Mouse (Mus musculus) kidney, embryonic 16.5 days (tissue): ENCODE measurements at regions not wholly inside any gene's neighbourhood (a gene's known extent, or its start where the extent isn't known, plus 50 kb on each side); places are given as distances from the start of the nearest gene placed in this dataset.

Experiments
- ATAC-seq: fragments of 200-750 bp; cut with Nextera tagmentation; 2 replicates; pipeline ENCODE4 v1.8.0; 2017; ENCODE audit warnings: moderate TSS enrichment; ENCODE audit not compliant: low FRiP score, low TSS enrichment
- H3K27ac ChIP-seq: fragments of 300-500 bp; sonication (generic); 2 replicates; pipeline ENCODE4 v1.5.1; 2014; ENCODE audit warnings: low read length
- H3K27me3 ChIP-seq: fragments of 300-500 bp; sonication (generic); 2 replicates; pipeline ENCODE4 v1.6.1; 2014; ENCODE audit warnings: low read length, control low read depth, mixed read lengths; ENCODE audit not compliant: insufficient read depth
- H3K36me3 ChIP-seq: fragments of 300-500 bp; sonication (generic); 2 replicates; pipeline ENCODE4 v1.6.1; 2014; ENCODE audit warnings: low read length, control low read depth, mixed read lengths; ENCODE audit not compliant: insufficient read depth
- H3K4me1 ChIP-seq: fragments of 300-500 bp; sonication (generic); 2 replicates; pipeline ENCODE4 v1.6.1; 2014; ENCODE audit warnings: low read length, control low read depth, mixed read lengths; ENCODE audit not compliant: insufficient read depth
- H3K4me2 ChIP-seq: fragments of 300-500 bp; sonication (generic); replicated peaks from 2 replicates; pipeline ENCODE4 v1.6.1; 2014; ENCODE audit warnings: low read depth, low read length
- H3K4me3 ChIP-seq: fragments of 300-500 bp; sonication (generic); 2 replicates; pipeline ENCODE4 v1.5.1; 2014; ENCODE audit warnings: mild to moderate bottlenecking, low read length
- H3K9ac ChIP-seq: fragments of 300-500 bp; sonication (generic); replicated peaks from 2 replicates; pipeline ENCODE4 v1.6.1; 2014; ENCODE audit warnings: low read length
- H3K9me3 ChIP-seq: fragments of 300-500 bp; sonication (generic); 2 replicates; pipeline ENCODE4 v1.6.1; 2016; ENCODE audit warnings: low read length, control low read depth
- WGBS: fragments of 180-500 bp; shearing (Covaris S2); extraction: QIAGEN DNeasy Blood & Tissue Kit; methylation state at CpG from one replicate; pipeline ENCODE4 v1.1.7; 2014; 5-methylcytosine and 5-hydroxymethylcytosine counted together

- Histone ChIP-seq H3K4me2 (no peak overlapping the region), H3K27ac (no peak overlapping the region), H3K9me3 (no peaks in the 10 kb centered on the region), H3K27me3 (no peaks in the 10 kb centered on the region), H3K9ac (no peak overlapping the region), H3K4me3 (no peak overlapping the region), H3K4me1 (no peaks in the 10 kb centered on the region), H3K36me3 (no peaks in the 10 kb centered on the region)
- ATAC-seq, result no peak
- WGBS, result 80% methylated on average over 3 of the region's 3 CpGs
Measured at GRCm38 (mm10) chr3:52579917-52580316, 311.8 kb downstream of the Foxo1 start.

GRCm38 (mm10) chr3:52579096-52579495 lies 311.0 kb downstream of the Foxo1 start:
- 94% methylated on average over 3 of the region's 3 CpGs for WGBS
- no peaks in the 10 kb centered on the region for H3K36me3 ChIP-seq
- no peaks in the 10 kb centered on the region; the same call in 1 of the 2 replicates for H3K27me3 ChIP-seq
- no peak overlapping the region for H3K27ac ChIP-seq
- no peaks in the 10 kb centered on the region for H3K4me1 ChIP-seq
- no peaks in the 10 kb centered on the region for H3K9me3 ChIP-seq
- ATAC-seq, result no peak
- H3K4me2 ChIP-seq, result no peak overlapping the region
- H3K4me3 ChIP-seq, result no peak overlapping the region
- H3K9ac ChIP-seq, result no peak overlapping the region

DNA sequence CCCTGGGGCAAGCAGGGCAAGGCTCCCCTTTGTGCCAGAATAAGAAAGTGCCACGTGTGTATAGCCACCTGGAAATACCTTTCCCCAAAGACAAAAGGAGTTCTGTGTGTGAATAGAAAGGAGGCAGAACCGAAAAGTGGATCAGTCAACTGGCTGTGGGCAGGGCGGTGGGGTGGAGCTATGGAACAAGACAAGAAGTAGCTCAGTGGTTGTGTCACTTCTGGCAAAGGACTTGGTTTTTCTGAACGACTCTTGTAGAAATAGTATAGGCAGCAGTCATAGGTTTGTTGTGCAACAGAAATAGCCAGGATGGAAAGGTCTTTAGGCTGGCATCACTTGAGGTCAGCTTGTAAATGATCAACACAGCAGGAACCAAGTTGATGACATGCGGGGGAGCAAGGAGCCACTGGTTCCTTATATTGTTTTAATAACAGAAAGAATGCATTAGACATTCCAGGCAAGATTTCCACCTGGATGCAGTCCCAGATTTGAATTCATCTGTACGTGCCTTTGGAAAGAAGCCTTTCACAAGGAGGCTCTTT lies 308.6 kb downstream of the Foxo1 start:
- Histone ChIP-seq H3K9ac (no peak overlapping the region), H3K27ac (no peak overlapping the region), H3K4me1 (no peaks in the 10 kb centered on the region), H3K4me2 (no peak overlapping the region), H3K9me3 (no peaks in the 10 kb centered on the region), H3K27me3 (no peaks in the 10 kb centered on the region; the same call in 1 of the 2 replicates), H3K36me3 (no peaks in the 10 kb centered on the region), H3K4me3 (no peak overlapping the region)
- ATAC-seq, result no peak
- 64% methylated on average over 6 of the region's 6 CpGs for WGBS

DNA sequence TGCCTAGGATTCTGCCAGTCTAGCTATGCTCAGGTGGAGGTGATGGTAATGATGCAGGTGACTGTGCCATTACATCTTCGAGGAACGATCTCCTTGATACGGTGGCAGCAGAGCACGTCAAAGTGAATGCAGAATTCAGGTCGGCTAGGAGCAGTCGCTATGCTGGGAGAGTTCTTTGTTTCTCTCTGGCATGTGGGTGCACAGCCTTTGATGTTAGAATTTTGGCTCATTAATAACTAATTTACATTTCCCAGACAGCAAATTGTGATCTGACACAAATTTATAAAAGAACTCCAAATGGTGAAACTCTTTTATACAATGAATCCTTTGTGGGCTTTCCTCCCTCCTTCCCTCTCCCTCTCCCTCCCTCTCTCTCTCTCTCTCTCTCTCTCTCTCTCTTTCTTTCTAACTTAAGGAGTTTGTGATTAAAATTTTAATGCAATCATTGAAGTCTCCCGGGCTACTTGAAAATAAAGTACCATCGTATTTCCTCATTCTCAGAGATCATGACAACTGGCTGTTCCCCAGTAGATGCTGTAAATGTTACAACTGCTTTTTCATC lies 307.2 kb downstream of the Foxo1 start:
- Histone ChIP-seq H3K9me3 (no peaks in the 10 kb centered on the region), H3K36me3 (no peaks in the 10 kb centered on the region), H3K27me3 (no peaks in the 10 kb centered on the region; the same call in 1 of the 2 replicates), H3K4me2 (no peak overlapping the region), H3K27ac (no peak overlapping the region), H3K4me3 (no peak overlapping the region), H3K4me1 (no peaks in the 10 kb centered on the region), H3K9ac (no peak overlapping the region)
- 67% methylated on average over 8 of the region's 8 CpGs for WGBS
- no peak for ATAC-seq

GRCm38 (mm10) chr3:52574341-52574740 lies 306.2 kb downstream of the Foxo1 start:
- no peaks in the 10 kb centered on the region; the same call in 1 of the 2 replicates for H3K27me3 ChIP-seq
- H3K9me3 ChIP-seq, result no peaks in the 10 kb centered on the region
- H3K27ac ChIP-seq, result no peak overlapping the region
- no peak overlapping the region for H3K4me3 ChIP-seq
- no peaks in the 10 kb centered on the region for H3K36me3 ChIP-seq
- 81% methylated on average over 6 of the region's 6 CpGs for WGBS
- H3K4me1 ChIP-seq, result no peaks in the 10 kb centered on the region
- ATAC-seq, result no peak
- H3K9ac ChIP-seq, result no peak overlapping the region
- H3K4me2 ChIP-seq, result no peak overlapping the region

DNA sequence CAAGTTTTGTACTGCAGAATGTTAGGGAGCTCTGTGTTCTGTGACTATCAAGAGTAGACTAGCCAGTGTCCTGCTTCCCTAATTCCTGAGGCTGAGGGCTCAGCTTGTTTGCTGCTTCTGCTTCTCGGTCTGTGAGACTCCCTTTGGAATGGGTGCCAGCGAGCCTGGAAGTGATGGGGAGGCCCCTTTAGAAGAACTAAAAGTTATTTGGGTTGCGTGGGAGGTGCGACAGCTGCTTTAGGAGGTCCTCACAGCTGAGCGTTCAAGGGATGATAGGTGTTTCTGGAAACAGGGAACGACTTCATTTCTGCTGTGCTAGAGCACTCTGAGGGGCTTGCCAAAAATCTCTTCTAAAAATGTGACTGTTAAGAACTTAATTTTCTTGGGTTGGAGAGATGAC lies 305.7 kb downstream of the Foxo1 start:
- Histone ChIP-seq H3K4me3 (no peak overlapping the region), H3K4me1 (no peaks in the 10 kb centered on the region), H3K27ac (no peak overlapping the region), H3K36me3 (no peaks in the 10 kb centered on the region), H3K27me3 (no peaks in the 10 kb centered on the region; the same call in 1 of the 2 replicates), H3K9ac (no peak overlapping the region), H3K4me2 (no peak overlapping the region), H3K9me3 (no peaks in the 10 kb centered on the region)
- ATAC-seq, result no peak
- WGBS, result 64% methylated on average over 6 of the region's 6 CpGs

DNA sequence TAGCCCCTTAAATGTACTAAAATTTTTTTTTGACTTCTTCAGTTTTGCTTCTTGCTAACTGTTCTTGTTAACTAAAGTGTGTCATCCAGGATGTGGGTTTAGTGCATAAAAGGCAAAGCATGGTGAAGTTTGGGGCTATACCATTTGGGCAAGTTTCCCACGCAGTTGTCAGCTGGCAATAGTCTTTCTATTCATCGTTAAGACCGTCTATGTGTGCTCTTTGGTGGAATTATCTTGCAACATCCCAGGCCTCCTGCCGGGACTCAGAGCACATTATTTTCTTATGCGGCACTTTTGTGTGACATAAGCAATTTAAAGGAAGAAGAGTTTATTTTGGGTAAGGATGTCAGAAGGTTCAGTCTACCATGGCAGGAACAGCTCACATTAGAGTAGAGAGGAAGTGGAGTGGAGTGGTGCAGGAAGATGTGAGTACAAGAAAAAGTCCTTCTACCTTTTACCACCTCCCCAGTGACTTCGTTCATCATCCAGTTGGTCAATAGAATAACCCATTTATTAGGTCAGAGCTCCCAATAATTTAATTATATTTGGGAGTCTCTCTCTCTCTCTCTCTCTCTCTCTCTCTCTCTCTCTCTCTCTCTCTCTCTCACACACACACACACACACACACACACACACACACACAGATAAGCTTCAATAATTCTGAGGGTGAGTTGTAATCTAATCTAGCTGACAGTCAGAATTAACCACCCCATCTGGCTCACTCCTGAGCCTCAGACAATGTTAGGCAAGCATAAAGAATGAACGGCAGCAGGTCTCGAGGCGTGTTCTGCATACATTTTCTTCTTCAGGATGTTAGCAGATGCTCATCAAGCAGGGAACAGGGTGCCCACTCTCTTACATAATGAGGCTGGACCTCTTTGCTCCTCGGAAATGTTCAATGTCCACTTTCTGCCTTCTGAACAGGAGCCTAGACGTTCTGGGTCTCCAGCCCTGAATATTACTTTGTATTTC lies 304.7 kb downstream of the Foxo1 start:
- H3K4me3 ChIP-seq, result no peak overlapping the region
- no peak overlapping the region for H3K9ac ChIP-seq
- WGBS, result 81% methylated on average over 11 of the region's 11 CpGs
- H3K36me3 ChIP-seq, result no peaks in the 10 kb centered on the region
- H3K4me2 ChIP-seq, result no peak overlapping the region
- no peaks in the 10 kb centered on the region for H3K9me3 ChIP-seq
- no peaks in the 10 kb centered on the region; the same call in 1 of the 2 replicates for H3K27me3 ChIP-seq
- no peak overlapping the region for H3K27ac ChIP-seq
- H3K4me1 ChIP-seq, result no peaks in the 10 kb centered on the region
- ATAC-seq, result no peak

DNA sequence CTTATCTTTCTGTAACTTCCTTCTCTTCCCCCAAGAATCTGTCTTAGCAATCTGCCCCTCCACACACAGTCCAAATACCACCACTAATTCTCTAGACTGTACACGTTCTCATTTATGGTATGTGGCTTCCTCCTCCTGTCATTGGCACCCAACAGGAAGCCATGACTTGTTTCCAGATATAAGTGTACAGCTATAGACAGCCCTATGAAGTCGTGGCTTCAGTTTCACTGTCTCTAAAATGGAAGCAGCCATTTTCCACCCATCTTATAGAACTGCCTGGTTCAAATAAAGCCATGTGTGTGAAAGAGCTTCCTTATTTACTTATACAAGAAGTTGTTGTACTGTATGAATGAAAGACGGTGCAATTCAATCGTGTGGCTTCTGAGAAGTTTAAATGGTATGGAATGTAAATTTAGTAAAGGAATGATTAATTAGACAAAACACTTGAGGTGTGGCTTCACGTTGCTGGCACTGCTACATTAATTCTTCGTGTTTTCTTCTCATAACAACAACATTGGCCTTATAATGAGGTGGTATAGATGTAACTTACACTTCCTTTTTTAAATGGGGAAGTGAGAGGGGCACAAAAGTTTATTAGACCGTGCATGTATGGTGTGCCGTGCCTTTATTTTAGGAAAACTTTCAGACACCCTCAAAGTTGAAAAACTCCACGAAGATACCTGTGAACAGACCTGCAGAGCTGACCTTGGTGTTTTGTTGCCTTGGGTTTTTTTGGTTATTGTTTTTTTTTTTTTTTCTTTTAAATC lies 299.7 kb downstream of the Foxo1 start:
- Histone ChIP-seq H3K36me3 (no peaks in the 10 kb centered on the region), H3K4me1 (no peaks in the 10 kb centered on the region), H3K27ac (no peak overlapping the region), H3K9ac (no peak overlapping the region), H3K9me3 (no peaks in the 10 kb centered on the region), H3K27me3 (no peaks in the 10 kb centered on the region), H3K4me2 (no peak overlapping the region), H3K4me3 (no peak overlapping the region)
- 79% methylated on average over 9 of the region's 9 CpGs for WGBS
- ATAC-seq, result no peak

- WGBS, result 67% methylated on average over 5 of the region's 5 CpGs
- H3K27ac ChIP-seq, result no peak overlapping the region
Measured at GRCm38 (mm10) chr3:52563595-52563994, 295.5 kb downstream of the Foxo1 start.

More at GRCm38 (mm10) chr3:52563595-52563994, 295.5 kb downstream of the Foxo1 start:
- Histone ChIP-seq H3K4me1 (0 out of 2 replicates have a peak, but pooled peaks cover 3% of the 10 kb centered on the region), H3K27me3 (no peaks in the 10 kb centered on the region), H3K36me3 (no peaks in the 10 kb centered on the region), H3K4me2 (no peak overlapping the region), H3K9me3 (no peaks in the 10 kb centered on the region), H3K9ac (no peak overlapping the region), H3K4me3 (no peak overlapping the region)
- ATAC-seq, result no peak
